Mouse (Mus musculus): Measurements from ENCODE around the gene Nol3. TPM values are rescaled to one million over a fixed set of nuclear protein-coding genes. Genes with fewer than 3 reads are reported as not detected.

Nol3 gene
- polyA plus RNA-seq, 1 experiment from 2014 or later, result 3.1 TPM

DNA sequence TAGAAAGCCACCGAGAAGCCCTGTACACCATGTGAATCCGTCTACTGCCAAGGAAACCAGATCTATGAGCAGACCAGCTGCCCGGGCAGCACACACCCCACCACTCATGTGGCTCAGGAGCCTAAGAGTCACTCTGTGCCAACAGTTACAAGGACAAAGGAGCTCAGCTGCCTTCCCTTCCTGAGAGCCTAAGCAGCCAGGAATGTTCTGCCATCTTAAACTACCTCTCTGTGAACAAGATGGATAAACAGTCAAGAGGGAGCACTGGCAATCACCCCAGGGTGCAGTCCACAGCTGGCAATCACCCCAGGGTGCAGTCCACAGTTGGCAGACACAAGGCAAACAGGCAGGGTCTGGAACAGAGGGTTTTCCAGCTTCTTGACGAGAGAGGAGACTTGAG, 42.0 kb downstream of the Nol3 start:
- no peak overlapping the region for H3K9ac ChIP-seq
- no peak for ATAC-seq (ENCODE audit: insufficient number of reproducible peaks, low FRiP score, low TSS enrichment, low read depth)
- H3K27ac ChIP-seq, result no peak overlapping the region
- no peaks in the 10 kb centered on the region for H3K4me1 ChIP-seq
- H3K4me2 ChIP-seq, result no peak overlapping the region
- H3K4me3 ChIP-seq, result no peak overlapping the region
- no peaks in the 10 kb centered on the region for H3K27me3 ChIP-seq
- H3K9me3 ChIP-seq, result no peaks in the 10 kb centered on the region
- 91% methylated on average over 4 of the region's 4 CpGs for WGBS
- H3K36me3 ChIP-seq, result peaks cover 75% of the 10 kb centered on the region

DNA sequence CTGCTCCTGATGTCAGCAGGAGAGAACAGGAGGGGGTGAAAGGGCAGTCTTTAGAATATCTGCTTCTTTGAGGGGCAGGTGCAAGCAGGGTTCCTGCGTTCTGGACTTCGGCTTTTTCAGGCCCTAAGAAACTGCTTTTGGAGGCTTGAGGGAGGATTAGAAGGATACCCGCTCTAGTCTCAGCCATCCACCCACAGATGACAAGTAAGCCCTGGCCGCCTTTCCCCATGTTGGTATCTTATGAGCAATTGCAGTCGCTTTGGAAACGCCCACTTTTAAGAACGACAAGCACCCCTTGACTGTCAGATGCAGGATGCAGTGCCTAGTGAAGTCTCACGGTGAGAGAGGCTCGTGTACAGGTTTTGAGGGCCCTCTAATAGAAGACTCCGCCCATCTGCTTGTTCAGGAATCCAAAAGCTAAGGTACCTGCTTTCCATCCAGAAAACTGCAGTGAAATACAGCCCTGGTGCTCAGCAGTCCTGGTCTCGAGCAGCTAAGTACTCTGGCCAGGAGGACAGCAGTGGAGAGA, 42.8 kb downstream of the Nol3 start:
- Histone ChIP-seq H3K4me1 (no peaks in the 10 kb centered on the region), H3K4me2 (no peak overlapping the region), H3K4me3 (no peak overlapping the region), H3K27me3 (no peaks in the 10 kb centered on the region), H3K9ac (no peak overlapping the region), H3K27ac (no peak overlapping the region), H3K9me3 (no peaks in the 10 kb centered on the region), H3K36me3 (peaks cover 69% of the 10 kb centered on the region)
- ATAC-seq (ENCODE audit: insufficient number of reproducible peaks, low FRiP score, low TSS enrichment, low read depth), result no peak
- WGBS, result 77% methylated on average over 11 of the region's 11 CpGs

DNA sequence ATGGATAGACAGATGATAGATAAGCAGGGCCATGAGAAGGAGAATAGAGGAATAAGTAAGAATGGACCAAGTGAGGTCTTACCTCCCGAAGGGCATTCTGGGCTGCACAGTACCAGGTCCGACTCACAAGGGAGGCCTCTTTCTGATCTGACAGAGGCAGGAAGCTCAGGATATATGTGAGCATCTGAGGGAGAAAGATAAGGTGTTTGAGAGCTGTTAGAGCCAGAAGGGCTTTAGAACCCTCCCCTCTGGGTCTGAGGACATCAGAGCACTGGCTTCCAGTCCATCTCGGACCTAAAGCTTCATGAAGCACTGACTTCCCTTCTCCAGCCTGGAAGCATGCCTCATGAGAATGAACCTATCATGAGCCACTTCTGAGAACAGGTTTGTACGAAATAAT, 47.2 kb downstream of the Nol3 start:
- WGBS, result 87% methylated on average over 4 of the region's 4 CpGs
- H3K4me1 ChIP-seq, result peaks cover 21% of the 10 kb centered on the region
- H3K27me3 ChIP-seq, result no peaks in the 10 kb centered on the region
- no peak overlapping the region for H3K4me3 ChIP-seq
- no peak overlapping the region for H3K27ac ChIP-seq
- no peaks in the 10 kb centered on the region for H3K9me3 ChIP-seq
- no peak overlapping the region for H3K4me2 ChIP-seq
- no peak overlapping the region for H3K9ac ChIP-seq
- no peak for ATAC-seq (ENCODE audit: insufficient number of reproducible peaks, low FRiP score, low TSS enrichment, low read depth)
- H3K36me3 ChIP-seq, result peaks cover 33% of the 10 kb centered on the region

DNA sequence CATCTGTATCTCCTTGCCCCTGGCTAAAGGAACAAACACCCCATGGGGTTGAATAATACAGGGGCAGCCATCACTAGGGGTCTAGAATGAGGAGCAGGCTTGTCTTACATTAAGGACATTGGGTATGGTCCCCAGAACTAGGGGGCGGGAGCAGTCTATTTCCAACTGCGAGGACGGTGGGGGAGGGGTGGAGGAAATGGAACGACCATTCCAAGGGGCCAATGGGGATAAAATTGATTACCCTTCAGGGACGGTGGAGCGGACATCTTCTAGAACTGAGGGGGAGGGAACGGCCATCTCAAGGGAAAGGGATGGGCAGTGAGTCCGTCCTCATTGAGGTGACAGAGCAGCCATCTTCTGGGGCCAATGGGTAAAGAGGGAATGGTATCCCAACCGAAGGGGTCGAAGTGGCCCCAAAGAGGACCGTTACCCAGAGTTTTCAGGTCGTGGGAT, 49.7 kb downstream of the Nol3 start:
- WGBS, result 0% methylated on average over 12 of the region's 12 CpGs
- peaks cover 37% of the 10 kb centered on the region for H3K36me3 ChIP-seq
- H3K9ac ChIP-seq, result peak overlapping the region; percentile 87
- ATAC-seq (ENCODE audit: insufficient number of reproducible peaks, low FRiP score, low TSS enrichment, low read depth), result no peak; the same call in 1 of the 2 replicates
- H3K27me3 ChIP-seq, result no peaks in the 10 kb centered on the region
- peak overlapping the region; percentile 79 for H3K4me2 ChIP-seq
- peak overlapping the region; percentile 84 for H3K27ac ChIP-seq
- H3K9me3 ChIP-seq, result no peaks in the 10 kb centered on the region
- peak overlapping the region; percentile 73 for H3K4me3 ChIP-seq
- peaks cover 24% of the 10 kb centered on the region for H3K4me1 ChIP-seq

DNA sequence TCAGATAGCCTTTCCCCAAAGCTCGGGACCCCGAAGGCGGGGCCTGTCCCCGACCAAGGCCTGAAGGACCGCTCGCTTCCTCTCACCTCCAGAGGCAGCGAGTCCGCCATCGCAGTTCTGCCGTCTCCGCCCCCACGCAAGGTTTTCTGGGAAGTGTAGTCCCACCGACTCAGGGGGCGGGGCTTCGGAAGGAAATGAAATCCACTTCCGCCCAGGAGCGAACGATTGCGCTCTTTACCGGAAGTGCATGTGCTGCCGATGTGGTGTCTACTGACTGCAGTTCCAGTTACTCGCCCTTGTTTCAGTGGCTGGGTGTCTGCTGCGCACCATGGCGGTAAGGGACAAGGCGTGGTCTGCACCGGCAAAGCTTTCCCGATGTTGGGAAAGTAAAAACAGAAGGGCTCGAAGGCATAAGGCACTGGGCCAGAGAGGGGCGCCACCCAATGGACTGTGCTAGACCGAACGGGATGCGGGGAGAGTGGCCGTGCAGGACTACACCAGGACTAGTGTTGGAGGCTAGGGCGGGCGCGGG, 50.3 kb downstream of the Nol3 start, which contains the start of the genes Lrrc29 and Tmem208:
Gene Lrrc29, minus strand, starts transcription at position 138 of the 532 bp plus-strand sequence.
Gene Tmem208, plus strand, starts transcription at position 214 of the 532 bp plus-strand sequence.
- H3K27ac ChIP-seq, result peak within 1 kb of the TSS; percentile 84
- peaks cover 24% of the 10 kb centered on the region for H3K4me1 ChIP-seq
- H3K9ac ChIP-seq, result peak within 1 kb of the TSS; percentile 87
- peak within 1 kb of the TSS; percentile 73 for H3K4me3 ChIP-seq
- H3K9me3 ChIP-seq, result no peaks in the 10 kb centered on the region
- no peaks in the 10 kb centered on the region for H3K27me3 ChIP-seq
- peak within 1 kb of the TSS; percentile 79 for H3K4me2 ChIP-seq
- H3K36me3 ChIP-seq, result peaks cover 42% of the 10 kb centered on the region
- under 1% methylated on average over 36 of the region's 36 CpGs for WGBS
- ATAC-seq (ENCODE audit: insufficient number of reproducible peaks, low FRiP score, low TSS enrichment, low read depth), result peak; percentile 91

DNA sequence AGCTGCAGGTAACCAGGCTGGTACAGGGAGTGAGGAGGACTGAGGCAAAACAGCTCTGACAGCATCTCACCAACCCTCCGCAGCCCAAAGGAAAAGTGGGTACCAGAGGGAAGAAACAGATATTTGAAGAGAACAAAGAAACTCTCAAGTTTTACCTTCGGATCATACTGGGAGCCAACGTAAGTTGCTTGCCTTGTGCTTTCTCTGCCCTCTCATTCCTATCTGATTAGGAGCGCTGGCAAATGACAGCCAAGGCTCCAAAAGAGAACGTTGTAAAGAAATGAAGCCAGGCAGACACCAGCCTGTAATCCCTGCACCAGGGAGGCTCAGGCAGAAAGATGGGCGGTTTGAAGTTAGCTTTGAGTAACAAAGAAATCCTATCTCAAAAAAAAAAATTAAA, 51.0 kb downstream of the Nol3 start:
- 35% methylated on average over 6 of the region's 6 CpGs for WGBS
- no peak for ATAC-seq (ENCODE audit: insufficient number of reproducible peaks, low FRiP score, low TSS enrichment, low read depth)
- Histone ChIP-seq H3K27ac (peak overlapping the region; percentile 84; the same call in 1 of the 2 replicates), H3K9me3 (no peaks in the 10 kb centered on the region), H3K27me3 (no peaks in the 10 kb centered on the region), H3K36me3 (peaks cover 50% of the 10 kb centered on the region), H3K4me1 (peaks cover 24% of the 10 kb centered on the region), H3K9ac (peak overlapping the region; percentile 50), H3K4me2 (peak overlapping the region; percentile 75), H3K4me3 (peak overlapping the region; percentile 73)

DNA sequence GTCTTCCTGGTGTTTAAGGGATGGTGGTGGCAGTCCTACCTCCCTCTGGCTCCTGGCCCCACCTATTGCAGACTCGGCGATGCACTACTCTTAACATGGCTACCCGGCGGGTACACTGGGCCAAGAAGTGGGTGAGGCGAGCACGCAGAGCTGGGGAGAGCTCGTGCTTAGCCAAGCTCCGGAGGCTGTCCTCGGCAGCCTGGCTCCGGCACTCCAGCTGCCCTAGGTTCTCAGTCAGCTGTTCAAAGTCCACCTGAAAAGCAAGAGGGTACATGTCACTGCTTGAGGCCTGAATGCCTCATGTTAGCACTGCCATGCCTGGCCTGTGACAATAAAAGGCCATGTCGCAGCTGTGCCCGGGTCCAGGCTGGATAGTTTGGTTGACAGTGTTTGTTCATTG, 54.4 kb downstream of the Nol3 start:
- Histone ChIP-seq H3K4me1 (peaks cover 17% of the 10 kb centered on the region), H3K9ac (no peak overlapping the region), H3K4me3 (no peak overlapping the region), H3K4me2 (no peak overlapping the region), H3K27me3 (no peaks in the 10 kb centered on the region), H3K9me3 (no peaks in the 10 kb centered on the region), H3K27ac (no peak overlapping the region), H3K36me3 (peaks cover 73% of the 10 kb centered on the region)
- 96% methylated on average over 12 of the region's 12 CpGs for WGBS
- no peak for ATAC-seq (ENCODE audit: insufficient number of reproducible peaks, low FRiP score, low TSS enrichment, low read depth)

DNA sequence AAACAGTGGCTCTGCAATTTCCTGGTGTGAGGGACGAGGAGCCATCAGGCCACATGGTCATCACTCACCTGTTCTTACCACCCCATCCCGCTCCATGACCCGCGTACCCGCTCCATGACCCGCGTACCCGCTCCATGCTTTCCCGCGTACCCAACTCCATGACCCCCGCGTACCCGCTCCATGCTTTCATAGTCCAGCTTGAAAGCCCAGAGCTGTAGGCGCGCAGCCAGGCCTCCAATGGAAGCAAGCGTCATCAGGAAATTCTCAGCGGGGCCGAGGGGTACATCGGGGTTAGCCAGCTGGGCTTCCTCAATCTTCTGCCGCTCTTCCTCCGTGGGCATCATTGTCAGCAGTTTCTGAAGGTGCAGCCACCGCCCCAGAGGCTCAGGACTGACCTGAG, 55.5 kb downstream of the Nol3 start:
- Histone ChIP-seq H3K4me2 (no peak overlapping the region), H3K9me3 (no peaks in the 10 kb centered on the region), H3K27ac (no peak overlapping the region), H3K27me3 (no peaks in the 10 kb centered on the region), H3K4me1 (peaks cover 15% of the 10 kb centered on the region), H3K36me3 (peaks cover 84% of the 10 kb centered on the region), H3K9ac (no peak overlapping the region), H3K4me3 (no peak overlapping the region)
- WGBS, result 94% methylated on average over 22 of the region's 22 CpGs
- ATAC-seq (ENCODE audit: insufficient number of reproducible peaks, low FRiP score, low TSS enrichment, low read depth), result no peak

MicroRNAs within 50 kb of the gene (microRNA counts, 519-probe panel; counts per million panel counts)
- 2,158 counts per million, percentile 40 among the panel's probes with 10 or more counts for microRNA mmu-miR-328

Small RNAs within 50 kb of the gene (microRNA-seq; reads per million reads assigned to microRNA genes)
- gene Gm27320, result not detected
- gene Mir328, result 149 reads per million, percentile 54 among the genes with 10 or more reads in this experiment

Other genes starting within 250 kb of the Nol3 start
- gene Ces3a, start 227.5 kb upstream of the Nol3 start, polyA plus RNA-seq (2015; fragmentation: Nextera tagmentation; extraction: Ambion mirVana), result not detected in 2 replicates
- gene Ces3b, start 192.4 kb upstream of the Nol3 start, polyA plus RNA-seq (2015; fragmentation: Nextera tagmentation; extraction: Ambion mirVana), result not detected in 2 replicates
- not detected in 2 replicates for gene Ces4a, start 144.3 kb upstream of the Nol3 start, polyA plus RNA-seq (2015; fragmentation: Nextera tagmentation; extraction: Ambion mirVana)
- gene Cbfb, start 105.5 kb upstream of the Nol3 start, polyA plus RNA-seq (2015; fragmentation: Nextera tagmentation; extraction: Ambion mirVana), result 77.3 and 89.0 TPM in 2 replicates
- gene D230025D16Rik, start 51.0 kb upstream of the Nol3 start, polyA plus RNA-seq (2015; fragmentation: Nextera tagmentation; extraction: Ambion mirVana), result 25.6 and 28.7 TPM in 2 replicates
- 50.7 and 50.8 TPM in 2 replicates for gene B3gnt9, start 21.0 kb upstream of the Nol3 start, polyA plus RNA-seq (2015; fragmentation: Nextera tagmentation; extraction: Ambion mirVana)
- 30.8 and 38.0 TPM in 2 replicates for gene Tradd, start 11.5 kb upstream of the Nol3 start, polyA plus RNA-seq (2015; fragmentation: Nextera tagmentation; extraction: Ambion mirVana)
- gene Fbxl8, start 11.5 kb upstream of the Nol3 start, polyA plus RNA-seq (2015; fragmentation: Nextera tagmentation; extraction: Ambion mirVana), result 4.6 and 4.9 TPM in 2 replicates
- gene Hsf4, start 6.3 kb upstream of the Nol3 start, polyA plus RNA-seq (2015; fragmentation: Nextera tagmentation; extraction: Ambion mirVana), result 0.33 and 0.41 TPM in 2 replicates
- gene 4931428F04Rik, start 13.7 kb downstream of the Nol3 start, polyA plus RNA-seq (2015; fragmentation: Nextera tagmentation; extraction: Ambion mirVana), result 11.0 and 11.1 TPM in 2 replicates
- gene Exoc3l, start 20.0 kb downstream of the Nol3 start, polyA plus RNA-seq (2015; fragmentation: Nextera tagmentation; extraction: Ambion mirVana), result 9.0 and 10.6 TPM in 2 replicates
- gene E2f4, start 21.5 kb downstream of the Nol3 start, polyA plus RNA-seq (2015; fragmentation: Nextera tagmentation; extraction: Ambion mirVana), result 63.7 and 65.5 TPM in 2 replicates
- gene Elmo3, start 29.5 kb downstream of the Nol3 start, polyA plus RNA-seq (2015; fragmentation: Nextera tagmentation; extraction: Ambion mirVana), result 8.9 TPM in 2 replicates
- gene Lrrc29, start 50.1 kb downstream of the Nol3 start, polyA plus RNA-seq (2015; fragmentation: Nextera tagmentation; extraction: Ambion mirVana), result 1.7 and 1.9 TPM in 2 replicates
- gene Tmem208, start 50.2 kb downstream of the Nol3 start, polyA plus RNA-seq (2015; fragmentation: Nextera tagmentation; extraction: Ambion mirVana), result 120 and 129 TPM in 2 replicates
- 1.6 and 1.8 TPM in 2 replicates for gene Fhod1, start 71.8 kb downstream of the Nol3 start, polyA plus RNA-seq (2015; fragmentation: Nextera tagmentation; extraction: Ambion mirVana)
- 2.7 and 2.9 TPM in 2 replicates for gene Slc9a5, start 72.7 kb downstream of the Nol3 start, polyA plus RNA-seq (2015; fragmentation: Nextera tagmentation; extraction: Ambion mirVana)
- gene Plekhg4, start 97.1 kb downstream of the Nol3 start, polyA plus RNA-seq (2015; fragmentation: Nextera tagmentation; extraction: Ambion mirVana), result 0.55 and 0.88 TPM in 2 replicates
- gene Kctd19, start 137.4 kb downstream of the Nol3 start, polyA plus RNA-seq (2015; fragmentation: Nextera tagmentation; extraction: Ambion mirVana), result not detected in 2 replicates
- gene Lrrc36, start 137.4 kb downstream of the Nol3 start, polyA plus RNA-seq (2015; fragmentation: Nextera tagmentation; extraction: Ambion mirVana), result 0.37 and 0.53 TPM in 2 replicates
- 160 and 305 TPM in 2 replicates for gene Tppp3, start 195.4 kb downstream of the Nol3 start, polyA plus RNA-seq (2015; fragmentation: Nextera tagmentation; extraction: Ambion mirVana)
- gene Zdhhc1, start 220.8 kb downstream of the Nol3 start, polyA plus RNA-seq (2015; fragmentation: Nextera tagmentation; extraction: Ambion mirVana), result 40.0 and 42.2 TPM in 2 replicates
- gene Hsd11b2, start 242.6 kb downstream of the Nol3 start, polyA plus RNA-seq (2015; fragmentation: Nextera tagmentation; extraction: Ambion mirVana), result 1.2 and 1.9 TPM in 2 replicates